ENCODE assay signal across 8 mouse cellular contexts in genomic region chr17:34234926-34235325, GRCm38 (mm10). TPM values are rescaled to one million over a fixed set of nuclear protein-coding genes. Genes with fewer than 3 reads are reported as not detected.
DNase-seq lines count a peak whose midpoint lies in the region; ATAC-seq and TF ChIP-seq lines count a peak whose summit lies in the region.

No protein-coding gene starts in this region.

- WGBS in neural tube, embryonic 15.5 days = 57% methylated on average over 9 of the region's 9 CpGs
- WGBS in kidney, embryonic 15.5 days = 47% methylated on average over 9 of the region's 9 CpGs
- 17% methylated on average over 9 of the region's 9 CpGs for WGBS in liver, adult 2 months
- WGBS in neural tube, embryonic 11.5 days = 64% methylated on average over 9 of the region's 9 CpGs

- TF ChIP-seq POLR2A in liver, adult 2 months (IDR thresholded peaks at IDR 0.05; ENCODE audit: extremely low read depth, insufficient read depth, low read length) = no peak
- TF ChIP-seq POLR2A in testis, adult 2 months (IDR thresholded peaks at IDR 0.05; ENCODE audit: control insufficient read depth, low read depth, low read length) = no peak

- peak; percentile 37 for DNase-seq in neural tube, embryonic 10.5 days (ENCODE audit: extremely low spot score, low spot score)
- peak; percentile 64 to 75 for DNase-seq in cerebellum, postnatal 25 days
- DNase-seq in gastrocnemius, postnatal 25 days = peak; percentile 66
- peak; percentile 64 for DNase-seq in liver, adult 2 months (ENCODE audit: extremely low read depth, low read depth, low spot score)
- DNase-seq in neural tube, embryonic 11.5 days (ENCODE audit: low spot score) = peak; percentile 58

- peak; percentile 94 for TF ChIP-seq CTCF in liver, adult 2 months (IDR thresholded peaks at IDR 0.05; ENCODE audit: low read depth, low read length)
- TF ChIP-seq CTCF in testis, adult 2 months (IDR thresholded peaks at IDR 0.05; ENCODE audit: control insufficient read depth, insufficient read depth, insufficient replicate concordance, low read depth, low read length) = peak; percentile 63; the same call in 1 of the 2 replicates

- no peak overlapping the region for H3K27ac ChIP-seq in neural tube, embryonic 15.5 days (replicated peaks)
- no peak overlapping the region for H3K27ac ChIP-seq in kidney, embryonic 15.5 days
- H3K27ac ChIP-seq in liver, adult 2 months (replicated peaks; ENCODE audit: insufficient read depth, low read depth, low read length) = no peak overlapping the region
- no peak overlapping the region for H3K27ac ChIP-seq in neural tube, embryonic 11.5 days (ENCODE audit: low read depth, low read length)
- H3K27ac ChIP-seq in testis, adult 2 months (ENCODE audit: control insufficient read depth, insufficient read depth, low read depth, low read length) = no peak overlapping the region

- ATAC-seq in neural tube, embryonic 15.5 days (ENCODE audit: low FRiP score) = no peak; the same call in 1 of the 2 replicates
- ATAC-seq in kidney, embryonic 15.5 days (replicated peaks; ENCODE audit: low FRiP score) = peak; percentile 46; the same call in 1 of the 2 replicates
- ATAC-seq in neural tube, embryonic 11.5 days (ENCODE audit: insufficient read depth, low FRiP score, low TSS enrichment) = no peak

- no peak overlapping the region for H3K4me3 ChIP-seq in neural tube, embryonic 15.5 days (replicated peaks)
- H3K4me3 ChIP-seq in kidney, embryonic 15.5 days (replicated peaks) = no peak overlapping the region
- no peak overlapping the region for H3K4me3 ChIP-seq in liver, adult 2 months (ENCODE audit: insufficient read depth, low read depth, low read length)
- H3K4me3 ChIP-seq in neural tube, embryonic 11.5 days (ENCODE audit: low read depth, low read length) = no peak overlapping the region
- no peak overlapping the region for H3K4me3 ChIP-seq in testis, adult 2 months (ENCODE audit: control insufficient read depth, low read depth, low read length)

- no peaks in the 10 kb centered on the region for H3K79me2 ChIP-seq in liver, adult 2 months (ENCODE audit: control insufficient read depth, insufficient read depth, low read length)

- H3K4me1 ChIP-seq in neural tube, embryonic 15.5 days = no peaks in the 10 kb centered on the region
- H3K4me1 ChIP-seq in kidney, embryonic 15.5 days = 0 out of 2 replicates have a peak, but pooled peaks cover under 1% of the 10 kb centered on the region
- H3K4me1 ChIP-seq in liver, adult 2 months (ENCODE audit: control insufficient read depth, insufficient read depth, low read length) = no peaks in the 10 kb centered on the region
- H3K4me1 ChIP-seq in neural tube, embryonic 11.5 days (ENCODE audit: control insufficient read depth, insufficient read depth, low read length) = no peaks in the 10 kb centered on the region
- no peaks in the 10 kb centered on the region for H3K4me1 ChIP-seq in testis, adult 2 months (ENCODE audit: control insufficient read depth, insufficient read depth, low read length)

- no peak overlapping the region for H3K4me2 ChIP-seq in neural tube, embryonic 15.5 days
- H3K4me2 ChIP-seq in kidney, embryonic 15.5 days = no peak overlapping the region
- no peak overlapping the region for H3K4me2 ChIP-seq in neural tube, embryonic 11.5 days (ENCODE audit: low read depth)

- H3K9me3 ChIP-seq in neural tube, embryonic 15.5 days (replicated peaks) = no peaks in the 10 kb centered on the region
- H3K9me3 ChIP-seq in kidney, embryonic 15.5 days (replicated peaks) = no peaks in the 10 kb centered on the region
- H3K9me3 ChIP-seq in neural tube, embryonic 11.5 days (ENCODE audit: control insufficient read depth, low read length) = no peaks in the 10 kb centered on the region

- no peaks in the 10 kb centered on the region for H3K27me3 ChIP-seq in neural tube, embryonic 15.5 days (replicated peaks)
- no peaks in the 10 kb centered on the region for H3K27me3 ChIP-seq in kidney, embryonic 15.5 days
- H3K27me3 ChIP-seq in liver, adult 2 months (ENCODE audit: control insufficient read depth, insufficient read depth, low read length) = no peaks in the 10 kb centered on the region
- no peaks in the 10 kb centered on the region for H3K27me3 ChIP-seq in neural tube, embryonic 11.5 days (ENCODE audit: control insufficient read depth, insufficient read depth, low read length)
- no peaks in the 10 kb centered on the region for H3K27me3 ChIP-seq in testis, adult 2 months (ENCODE audit: control insufficient read depth, insufficient read depth, low read length)

- H3K36me3 ChIP-seq in neural tube, embryonic 15.5 days = no peaks in the 10 kb centered on the region
- H3K36me3 ChIP-seq in kidney, embryonic 15.5 days = no peaks in the 10 kb centered on the region
- no peaks in the 10 kb centered on the region for H3K36me3 ChIP-seq in liver, adult 2 months (ENCODE audit: control insufficient read depth, insufficient read depth, low read length)
- no peaks in the 10 kb centered on the region for H3K36me3 ChIP-seq in neural tube, embryonic 11.5 days (ENCODE audit: control insufficient read depth, insufficient read depth, low read length)
- no peaks in the 10 kb centered on the region for H3K36me3 ChIP-seq in testis, adult 2 months (ENCODE audit: control insufficient read depth, insufficient read depth, low read length)

- H3K9ac ChIP-seq in neural tube, embryonic 15.5 days (replicated peaks) = no peak overlapping the region
- no peak overlapping the region for H3K9ac ChIP-seq in kidney, embryonic 15.5 days
- H3K9ac ChIP-seq in liver, adult 2 months (ENCODE audit: low read depth, low read length) = no peak overlapping the region
- H3K9ac ChIP-seq in neural tube, embryonic 11.5 days (ENCODE audit: low read length) = no peak overlapping the region

RNA-seq across cellular contexts. Expression of gene H2-Ob, which starts 3.8 kb away (rescaled TPM):
- polyA plus RNA-seq in neural tube, embryonic 15.5 days (2015; fragmentation: Nextera tagmentation; extraction: Ambion mirVana) = 0.08 and 0.26 TPM in 2 replicates
- under 1 TPM in 1 of 2 experiments, not detected in 1; 0.13 TPM for total RNA-seq in gastrocnemius, postnatal 25 days (2021)
- polyA plus RNA-seq in kidney, embryonic 15.5 days (2015; fragmentation: Nextera tagmentation; extraction: Ambion mirVana) = 0.13 TPM in 1 of 2 replicates, not detected in the other
- total RNA-seq in liver, adult 2 months (2014; rRNA removed) = 1.5 and 1.6 TPM in 2 replicates
- 0.96 and 2.9 TPM in 2 replicates for polyA plus RNA-seq in liver, adult 2 months (2012; rRNA removed)
- not detected in 2 replicates for polyA plus RNA-seq in neural tube, embryonic 11.5 days (2014; fragmentation: Nextera tagmentation; extraction: Ambion mirVana)
- 0.06 and 0.16 TPM in 2 replicates for polyA plus RNA-seq in testis, adult 2 months (2012; rRNA removed)

RNA-seq across cellular contexts. Expression of gene H2-Ab1, which starts 22.6 kb away (rescaled TPM):
- 1.4 and 189 TPM in 2 replicates for polyA plus RNA-seq in neural tube, embryonic 15.5 days (2015; fragmentation: Nextera tagmentation; extraction: Ambion mirVana)
- 1 to 10 TPM; 2.7 to 3.3 TPM for total RNA-seq in gastrocnemius, postnatal 25 days (2021)
- polyA plus RNA-seq in kidney, embryonic 15.5 days (2015; fragmentation: Nextera tagmentation; extraction: Ambion mirVana) = 23.3 and 27.5 TPM in 2 replicates
- 25.2 and 59.5 TPM in 2 replicates for total RNA-seq in liver, adult 2 months (2014; rRNA removed)
- 80.4 and 156 TPM in 2 replicates for polyA plus RNA-seq in liver, adult 2 months (2012; rRNA removed)
- 2.6 and 4.5 TPM in 2 replicates for polyA plus RNA-seq in neural tube, embryonic 11.5 days (2014; fragmentation: Nextera tagmentation; extraction: Ambion mirVana)
- 31.1 and 36.4 TPM in 2 replicates for polyA plus RNA-seq in testis, adult 2 months (2012; rRNA removed)

RNA-seq across cellular contexts. Expression of gene Tap2, which starts 31.6 kb away (rescaled TPM):
- polyA plus RNA-seq in neural tube, embryonic 15.5 days (2015; fragmentation: Nextera tagmentation; extraction: Ambion mirVana) = 1.9 and 15.0 TPM in 2 replicates
- 1 to 10 TPM; 4.3 to 5.1 TPM for total RNA-seq in gastrocnemius, postnatal 25 days (2021)
- polyA plus RNA-seq in kidney, embryonic 15.5 days (2015; fragmentation: Nextera tagmentation; extraction: Ambion mirVana) = 3.5 and 4.1 TPM in 2 replicates
- 14.4 and 15.2 TPM in 2 replicates for total RNA-seq in liver, adult 2 months (2014; rRNA removed)
- 18.4 and 24.6 TPM in 2 replicates for polyA plus RNA-seq in liver, adult 2 months (2012; rRNA removed)
- polyA plus RNA-seq in neural tube, embryonic 11.5 days (2014; fragmentation: Nextera tagmentation; extraction: Ambion mirVana) = 0.59 and 0.60 TPM in 2 replicates
- polyA plus RNA-seq in testis, adult 2 months (2012; rRNA removed) = 1.3 and 2.0 TPM in 2 replicates

RNA-seq across cellular contexts. Expression of gene Psmb8, which starts 37.4 kb away (rescaled TPM):
- 3.8 and 80.4 TPM in 2 replicates for polyA plus RNA-seq in neural tube, embryonic 15.5 days (2015; fragmentation: Nextera tagmentation; extraction: Ambion mirVana)
- total RNA-seq in gastrocnemius, postnatal 25 days (2021) = 1 to 10 TPM; 2.9 to 4.8 TPM
- 6.0 and 7.1 TPM in 2 replicates for polyA plus RNA-seq in kidney, embryonic 15.5 days (2015; fragmentation: Nextera tagmentation; extraction: Ambion mirVana)
- 66.9 and 101 TPM in 2 replicates for total RNA-seq in liver, adult 2 months (2014; rRNA removed)
- 56.7 and 80.3 TPM in 2 replicates for polyA plus RNA-seq in liver, adult 2 months (2012; rRNA removed)
- polyA plus RNA-seq in neural tube, embryonic 11.5 days (2014; fragmentation: Nextera tagmentation; extraction: Ambion mirVana) = 2.1 and 3.3 TPM in 2 replicates
- polyA plus RNA-seq in testis, adult 2 months (2012; rRNA removed) = 2.0 and 2.3 TPM in 2 replicates

RNA-seq across cellular contexts. Expression of gene Psmb9, which starts 47.4 kb away (rescaled TPM):
- polyA plus RNA-seq in neural tube, embryonic 15.5 days (2015; fragmentation: Nextera tagmentation; extraction: Ambion mirVana) = 2.1 and 35.0 TPM in 2 replicates
- 1 to 10 TPM; 1.3 to 3.1 TPM for total RNA-seq in gastrocnemius, postnatal 25 days (2021)
- 3.0 and 3.2 TPM in 2 replicates for polyA plus RNA-seq in kidney, embryonic 15.5 days (2015; fragmentation: Nextera tagmentation; extraction: Ambion mirVana)
- total RNA-seq in liver, adult 2 months (2014; rRNA removed) = 23.3 and 38.1 TPM in 2 replicates
- polyA plus RNA-seq in liver, adult 2 months (2012; rRNA removed) = 38.0 and 41.5 TPM in 2 replicates
- polyA plus RNA-seq in neural tube, embryonic 11.5 days (2014; fragmentation: Nextera tagmentation; extraction: Ambion mirVana) = 0.80 and 0.96 TPM in 2 replicates
- 1.7 TPM in 2 replicates for polyA plus RNA-seq in testis, adult 2 months (2012; rRNA removed)
